Mouse (Mus musculus): ENCODE data around the gene Fto. TPM values are rescaled to one million over a fixed set of nuclear protein-coding genes. Genes with fewer than 3 reads are reported as not detected.

Fto gene
- total and polyA plus RNA-seq, 3 experiments: 12.2 to 50.1 (median 17.3) TPM

- Histone ChIP-seq H3K9me3 (replicated peaks) (no peaks in the 10 kb centered on the region), H3K4me3 (ENCODE audit: low read depth, low read length) (no peak overlapping the region), H3K27me3 (ENCODE audit: insufficient read depth, low read length) (no peaks in the 10 kb centered on the region), H3K36me3 (replicated peaks) (peaks cover 41% of the 10 kb centered on the region), H3K4me1 (ENCODE audit: insufficient read depth, low read depth, low read length) (peaks cover 6% of the 10 kb centered on the region; the same call in 1 of the 2 replicates)
- ATAC-seq (ENCODE audit: extremely low read depth, insufficient number of reproducible peaks, low FRiP score, poor library complexity, severe bottlenecking): no peak
- no peak for TF ChIP-seq POLR2AphosphoS5 (IDR thresholded peaks at IDR 0.05; ENCODE audit: insufficient replicate concordance, low read depth, low read length)
- no peak for TF ChIP-seq CTCF (IDR thresholded peaks at IDR 0.05; ENCODE audit: low read depth, low read length)
- TF ChIP-seq TAL1 (conservative IDR thresholded peaks at IDR 0.05; ENCODE audit: low read depth, low read length): no peak
- no peak for TF ChIP-seq GATA1 (IDR thresholded peaks at IDR 0.05; ENCODE audit: borderline replicate concordance, low read length)
- TF ChIP-seq GATA2 (IDR thresholded peaks at IDR 0.05; ENCODE audit: borderline replicate concordance, low read depth, low read length): no peak
- DNase-seq (ENCODE audit: low spot score): no peak
Measured at GRCm38 (mm10) chr8:91342196-91342595, 28.9 kb downstream of the Fto start.

DNA sequence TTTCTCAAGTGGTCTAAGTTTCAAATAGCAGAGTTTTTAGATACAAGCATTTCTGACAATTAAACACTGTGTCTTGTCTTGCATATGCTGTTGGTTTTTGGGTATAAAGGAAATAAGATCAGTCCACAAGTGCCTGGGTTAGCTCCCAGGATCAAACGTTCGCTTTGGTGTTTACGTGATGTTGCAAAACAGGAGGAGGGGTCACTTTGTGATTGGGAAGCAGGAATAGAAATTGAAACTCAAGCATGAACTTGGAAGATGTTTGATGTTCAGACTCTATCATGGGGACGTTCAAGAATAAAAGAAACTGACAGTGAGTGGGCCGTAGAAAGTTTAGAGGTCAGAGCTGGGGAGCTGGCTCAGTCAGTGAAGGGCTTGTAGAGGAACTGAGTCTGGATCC is 29.5 kb downstream of the Fto start:
- Histone ChIP-seq H3K4me3 (ENCODE audit: low read depth, low read length) (no peak overlapping the region), H3K27me3 (ENCODE audit: insufficient read depth, low read length) (no peaks in the 10 kb centered on the region), H3K36me3 (replicated peaks) (peaks cover 47% of the 10 kb centered on the region), H3K9me3 (replicated peaks) (no peaks in the 10 kb centered on the region), H3K4me1 (ENCODE audit: insufficient read depth, low read depth, low read length) (peaks cover 9% of the 10 kb centered on the region)
- ATAC-seq (ENCODE audit: extremely low read depth, insufficient number of reproducible peaks, low FRiP score, poor library complexity, severe bottlenecking): no peak
- TF ChIP-seq GATA1 (IDR thresholded peaks at IDR 0.05; ENCODE audit: borderline replicate concordance, low read length) (no peak), POLR2AphosphoS5 (IDR thresholded peaks at IDR 0.05; ENCODE audit: insufficient replicate concordance, low read depth, low read length) (no peak), TAL1 (conservative IDR thresholded peaks at IDR 0.05; ENCODE audit: low read depth, low read length) (no peak), GATA2 (IDR thresholded peaks at IDR 0.05; ENCODE audit: borderline replicate concordance, low read depth, low read length) (no peak), CTCF (IDR thresholded peaks at IDR 0.05; ENCODE audit: low read depth, low read length) (no peak)
- DNase-seq (ENCODE audit: low spot score): no peak

- DNase-seq (ENCODE audit: low spot score) (no peak), ATAC-seq (ENCODE audit: extremely low read depth, insufficient number of reproducible peaks, low FRiP score, poor library complexity, severe bottlenecking) (no peak)
- H3K9me3 ChIP-seq (replicated peaks): no peaks in the 10 kb centered on the region
- H3K4me3 ChIP-seq (ENCODE audit: low read depth, low read length): no peak overlapping the region
- H3K4me1 ChIP-seq (ENCODE audit: insufficient read depth, low read depth, low read length): peaks cover 25% of the 10 kb centered on the region
- no peak for TF ChIP-seq GATA1 (IDR thresholded peaks at IDR 0.05; ENCODE audit: borderline replicate concordance, low read length)
- no peak for TF ChIP-seq TAL1 (conservative IDR thresholded peaks at IDR 0.05; ENCODE audit: low read depth, low read length)
- no peak for TF ChIP-seq GATA2 (IDR thresholded peaks at IDR 0.05; ENCODE audit: borderline replicate concordance, low read depth, low read length)
- TF ChIP-seq CTCF (IDR thresholded peaks at IDR 0.05; ENCODE audit: low read depth, low read length): no peak
- TF ChIP-seq POLR2AphosphoS5 (IDR thresholded peaks at IDR 0.05; ENCODE audit: insufficient replicate concordance, low read depth, low read length): no peak
- H3K36me3 ChIP-seq (replicated peaks): peaks cover 44% of the 10 kb centered on the region
- no peaks in the 10 kb centered on the region for H3K27me3 ChIP-seq (ENCODE audit: insufficient read depth, low read length)
Measured at GRCm38 (mm10) chr8:91344659-91345058, 31.3 kb downstream of the Fto start.

- H3K36me3 ChIP-seq (replicated peaks): peaks cover 44% of the 10 kb centered on the region
- H3K4me3 ChIP-seq (ENCODE audit: low read depth, low read length): no peak overlapping the region
- no peak for TF ChIP-seq CTCF (IDR thresholded peaks at IDR 0.05; ENCODE audit: low read depth, low read length)
- no peak for TF ChIP-seq TAL1 (conservative IDR thresholded peaks at IDR 0.05; ENCODE audit: low read depth, low read length)
- TF ChIP-seq GATA2 (IDR thresholded peaks at IDR 0.05; ENCODE audit: borderline replicate concordance, low read depth, low read length): no peak
- TF ChIP-seq POLR2AphosphoS5 (IDR thresholded peaks at IDR 0.05; ENCODE audit: insufficient replicate concordance, low read depth, low read length): no peak
- no peak for TF ChIP-seq GATA1 (IDR thresholded peaks at IDR 0.05; ENCODE audit: borderline replicate concordance, low read length)
- no peaks in the 10 kb centered on the region for H3K27me3 ChIP-seq (ENCODE audit: insufficient read depth, low read length)
- H3K4me1 ChIP-seq (ENCODE audit: insufficient read depth, low read depth, low read length): peaks cover 42% of the 10 kb centered on the region
- DNase-seq (ENCODE audit: low spot score): no peak
- no peak for ATAC-seq (ENCODE audit: extremely low read depth, insufficient number of reproducible peaks, low FRiP score, poor library complexity, severe bottlenecking)
- no peaks in the 10 kb centered on the region for H3K9me3 ChIP-seq (replicated peaks)
Measured at GRCm38 (mm10) chr8:91347146-91347545, 33.8 kb downstream of the Fto start.

DNA sequence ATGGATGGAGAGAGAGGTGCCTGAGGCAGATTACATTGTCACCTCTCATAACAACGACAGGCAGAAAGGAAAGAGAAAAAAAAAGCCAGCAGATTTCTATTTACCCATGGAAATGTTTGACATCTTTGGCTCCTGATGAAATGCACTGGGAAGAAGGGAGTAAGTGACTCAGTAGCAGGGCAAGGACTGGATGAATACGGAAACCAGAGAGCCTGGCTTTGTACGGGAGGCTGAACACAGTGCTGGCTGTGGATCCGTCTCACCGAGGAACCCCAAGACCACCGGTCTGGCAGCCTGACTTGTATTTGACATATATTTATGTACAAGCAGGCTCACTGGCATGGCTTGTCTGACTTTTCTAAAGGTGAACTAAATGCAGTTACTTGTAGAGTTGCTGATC is 34.3 kb downstream of the Fto start:
- no peak for TF ChIP-seq CTCF (IDR thresholded peaks at IDR 0.05; ENCODE audit: low read depth, low read length)
- TF ChIP-seq GATA1 (IDR thresholded peaks at IDR 0.05; ENCODE audit: borderline replicate concordance, low read length): no peak
- no peak for TF ChIP-seq GATA2 (IDR thresholded peaks at IDR 0.05; ENCODE audit: borderline replicate concordance, low read depth, low read length)
- TF ChIP-seq TAL1 (conservative IDR thresholded peaks at IDR 0.05; ENCODE audit: low read depth, low read length): no peak
- no peak for TF ChIP-seq POLR2AphosphoS5 (IDR thresholded peaks at IDR 0.05; ENCODE audit: insufficient replicate concordance, low read depth, low read length)
- no peaks in the 10 kb centered on the region for H3K9me3 ChIP-seq (replicated peaks)
- ATAC-seq (ENCODE audit: extremely low read depth, insufficient number of reproducible peaks, low FRiP score, poor library complexity, severe bottlenecking) (no peak), DNase-seq (ENCODE audit: low spot score) (no peak)
- no peak overlapping the region for H3K4me3 ChIP-seq (ENCODE audit: low read depth, low read length)
- peaks cover 46% of the 10 kb centered on the region for H3K4me1 ChIP-seq (ENCODE audit: insufficient read depth, low read depth, low read length)
- H3K36me3 ChIP-seq (replicated peaks): peaks cover 41% of the 10 kb centered on the region
- H3K27me3 ChIP-seq (ENCODE audit: insufficient read depth, low read length): no peaks in the 10 kb centered on the region

- Histone ChIP-seq H3K9me3 (replicated peaks) (no peaks in the 10 kb centered on the region), H3K27me3 (ENCODE audit: insufficient read depth, low read length) (no peaks in the 10 kb centered on the region), H3K4me3 (ENCODE audit: low read depth, low read length) (no peak overlapping the region), H3K36me3 (replicated peaks) (peaks cover 30% of the 10 kb centered on the region), H3K4me1 (ENCODE audit: insufficient read depth, low read depth, low read length) (peaks cover 51% of the 10 kb centered on the region)
- ATAC-seq (ENCODE audit: extremely low read depth, insufficient number of reproducible peaks, low FRiP score, poor library complexity, severe bottlenecking) (no peak), DNase-seq (ENCODE audit: low spot score) (no peak)
- TF ChIP-seq CTCF (IDR thresholded peaks at IDR 0.05; ENCODE audit: low read depth, low read length) (no peak), TAL1 (conservative IDR thresholded peaks at IDR 0.05; ENCODE audit: low read depth, low read length) (no peak), GATA2 (IDR thresholded peaks at IDR 0.05; ENCODE audit: borderline replicate concordance, low read depth, low read length) (no peak), GATA1 (IDR thresholded peaks at IDR 0.05; ENCODE audit: borderline replicate concordance, low read length) (no peak), POLR2AphosphoS5 (IDR thresholded peaks at IDR 0.05; ENCODE audit: insufficient replicate concordance, low read depth, low read length) (no peak)
Measured at GRCm38 (mm10) chr8:91349816-91350215, 36.5 kb downstream of the Fto start.

Measured in G1E (cell line).